Mouse (Mus musculus) heart, adult 2 months (tissue): ENCODE results near the gene Pde4d.

ENCODE experiments used
- CTCF ChIP-seq: fragments of 200-600 bp; IDR thresholded peaks from 2 replicates; pipeline ENCODE4 v1.8.1; 2022; ENCODE audit warnings: antibody characterized with exemption, mild to moderate bottlenecking, moderate library complexity
- EP300 ChIP-seq: fragments of 200-500 bp; IDR thresholded peaks from 2 replicates; pipeline ENCODE4 v1.6.1; 2011; ENCODE audit warnings: low read depth, low read length, control low read depth; ENCODE audit not compliant: insufficient read depth
- POLR2A ChIP-seq: fragments of 200-500 bp; IDR thresholded peaks from 2 replicates; pipeline ENCODE4 v1.6.1; 2011; ENCODE audit warnings: mild to moderate bottlenecking, low read depth, low read length, control low read depth; ENCODE audit not compliant: insufficient read depth

- TF ChIP-seq POLR2A (no peak), CTCF (no peak), EP300 (no peak)
These were observed 843.3 kb downstream of the Pde4d start for GRCm38 (mm10) chr13:109293011-109293410.
